Mouse (Mus musculus) megakaryocyte, embryonic 14.5 days (primary cell): ENCODE measurements around the gene A630001G21Rik.

Experiments
- FLI1 ChIP-seq: IDR thresholded peaks from 2 replicates; pipeline ENCODE4 v1.6.1; 2012; ENCODE audit warnings: low read length, inconsistent platforms, mixed read lengths
- GATA1 ChIP-seq: IDR thresholded peaks from 3 replicates; pipeline ENCODE4 v1.6.1; 2012; ENCODE audit warnings: mixed read lengths, low read length, inconsistent platforms, borderline replicate concordance

DNA sequence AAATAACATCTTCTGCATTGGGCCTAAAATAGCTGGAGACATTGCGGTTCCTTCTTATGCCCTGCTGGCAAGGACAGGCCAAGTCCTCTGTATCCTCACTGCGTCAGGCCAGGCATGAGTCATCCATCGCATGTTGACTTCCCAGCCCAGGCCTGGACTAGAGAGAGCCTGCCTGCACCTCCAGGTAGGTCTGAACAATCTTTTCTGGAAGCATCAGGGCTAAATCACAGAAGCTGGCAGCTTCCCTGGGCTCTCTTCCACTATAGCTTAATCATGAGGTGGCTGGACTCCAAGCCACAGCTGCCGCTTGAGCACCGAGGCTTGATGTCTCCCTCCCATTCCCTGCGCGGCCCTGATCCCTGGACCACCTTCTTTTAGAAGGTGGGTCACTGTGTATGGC lies 3.3 kb downstream of the A630001G21Rik start:
- no peak for TF ChIP-seq GATA1
- no peak for TF ChIP-seq FLI1
